Mouse (Mus musculus): Measurements from ENCODE around the gene Tpo.

The Tpo gene

DNA sequence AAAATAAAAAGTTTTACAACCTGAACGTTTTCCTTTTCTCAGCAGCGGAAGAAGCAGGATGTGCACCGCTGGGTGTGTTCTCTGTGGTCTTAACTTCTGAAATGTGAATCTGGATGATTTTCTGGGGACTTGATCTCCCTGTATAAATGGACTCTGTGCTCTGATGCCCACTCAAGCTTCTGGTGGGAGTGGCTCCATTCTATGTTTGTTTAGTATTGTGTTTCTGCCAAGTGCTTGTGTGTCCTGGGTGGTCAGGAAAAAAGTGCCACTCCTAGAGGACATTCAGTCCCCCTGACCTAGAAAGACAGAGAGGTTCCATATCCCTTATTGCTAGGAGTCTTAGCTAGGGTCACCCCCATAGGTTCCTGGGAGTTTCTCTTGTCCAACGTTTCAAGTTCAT, at the start of gene Tpo:
Gene Tpo (minus strand): TSS at position 101 of the 400 bp plus-strand sequence.
- DNase-seq (ENCODE audit: low spot score): no peak

GRCm38 (mm10) chr12:30181721-30182120, 49.3 kb upstream of the Tpo start:
- DNase-seq (ENCODE audit: low spot score): no peak

DNA sequence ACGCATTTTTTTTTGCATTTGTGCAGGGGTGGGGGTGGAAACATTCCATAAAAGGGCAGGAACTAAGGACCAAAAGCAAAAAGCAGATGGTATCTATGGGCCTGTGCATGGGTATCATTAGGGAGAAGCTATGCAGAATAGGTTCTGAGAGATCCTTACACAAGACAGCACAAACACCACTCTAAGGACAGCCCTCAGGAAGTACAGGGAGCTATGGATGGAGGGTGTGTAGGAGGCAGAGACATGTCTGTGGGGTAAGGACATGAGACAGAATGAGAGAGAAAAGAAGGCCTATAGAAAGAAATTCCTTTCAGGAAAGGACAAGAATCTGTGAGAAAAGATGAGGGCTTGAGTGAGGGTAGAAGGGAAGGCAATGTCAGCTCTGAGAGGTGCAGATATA, 47.2 kb upstream of the Tpo start:
- DNase-seq (ENCODE audit: low spot score): no peak

GRCm38 (mm10) chr12:30177966-30178365, 45.5 kb upstream of the Tpo start:
- no peak for DNase-seq (ENCODE audit: low spot score)

DNA sequence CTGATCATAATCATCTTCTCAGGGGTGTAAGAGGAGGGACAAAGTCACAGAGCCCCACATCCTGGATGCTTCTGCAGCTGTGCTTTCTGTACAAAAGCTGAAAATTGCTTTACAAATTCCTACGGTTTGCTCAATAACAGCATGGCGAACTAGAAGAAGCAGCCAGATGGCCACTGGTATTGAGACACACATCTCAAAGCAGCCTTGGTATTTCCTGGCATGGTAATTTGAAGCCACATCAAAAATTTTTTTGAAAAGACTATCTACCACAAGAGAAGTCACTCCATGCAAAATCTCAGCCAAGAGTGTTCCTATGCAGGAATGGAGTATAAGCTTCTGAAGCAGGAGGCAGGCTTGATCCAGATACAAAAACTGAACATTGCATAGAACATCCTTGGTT, 45.1 kb upstream of the Tpo start:
- DNase-seq (ENCODE audit: low spot score): no peak

DNA sequence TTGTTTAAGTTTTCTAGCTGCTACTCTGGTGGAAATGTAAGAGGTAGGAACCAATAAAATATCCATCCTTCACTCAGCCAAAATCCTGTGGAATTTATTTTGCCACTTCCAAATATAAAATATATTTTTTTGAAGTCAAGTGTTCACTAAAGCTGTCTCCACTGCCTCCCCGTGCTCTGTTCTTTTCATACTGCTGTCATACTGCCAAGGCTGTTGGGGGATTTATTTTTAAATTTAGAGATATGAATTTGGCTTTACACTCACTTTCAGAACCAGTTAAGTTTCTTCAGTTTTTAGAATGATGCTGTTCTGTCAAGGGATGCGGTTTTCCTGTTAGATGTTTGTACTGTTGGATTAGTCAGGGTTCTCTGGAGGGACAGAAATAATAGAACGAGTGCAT, 36.1 kb upstream of the Tpo start:
- no peak for DNase-seq (ENCODE audit: low spot score)

GRCm38 (mm10) chr12:30164538-30164937, 32.1 kb upstream of the Tpo start:
- no peak for DNase-seq (ENCODE audit: low spot score)

GRCm38 (mm10) chr12:30164005-30164404, 31.6 kb upstream of the Tpo start:
- no peak for DNase-seq (ENCODE audit: low spot score)

DNA sequence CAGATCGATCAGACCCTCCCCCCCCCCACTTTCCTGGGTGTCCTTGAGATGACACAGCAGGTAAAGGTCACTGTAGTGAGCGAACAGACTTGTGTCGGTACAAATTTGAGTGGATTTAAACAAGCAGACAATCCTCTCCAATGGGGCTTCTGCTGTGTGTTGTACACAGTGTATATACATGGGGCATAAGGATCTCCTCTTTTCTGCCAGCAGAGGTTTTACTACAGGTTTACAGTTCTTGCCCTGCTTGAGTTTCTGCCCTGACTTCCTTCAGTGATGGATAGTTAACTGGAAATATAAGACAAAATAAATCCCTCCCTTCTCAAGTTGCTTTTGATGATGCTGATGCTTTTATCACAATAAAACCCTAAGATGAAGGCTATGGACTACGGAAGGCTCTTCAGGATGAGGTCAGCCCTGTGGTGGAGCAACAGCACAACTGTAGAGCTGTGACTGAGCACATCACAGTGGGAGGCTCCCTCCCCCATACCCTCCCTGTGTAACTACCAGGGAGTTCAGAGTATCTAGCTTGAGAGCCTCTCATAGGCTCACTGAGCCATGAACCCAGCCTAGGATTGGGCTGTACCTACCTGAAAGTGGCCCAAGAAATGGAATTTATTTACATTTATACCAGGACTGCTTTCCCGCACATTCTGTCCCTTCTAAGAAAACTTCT, 29.4 kb upstream of the Tpo start:
- DNase-seq (ENCODE audit: low spot score): no peak

- no peak for DNase-seq (ENCODE audit: low spot score)
Measured at GRCm38 (mm10) chr12:30160475-30160874, 28.1 kb upstream of the Tpo start.

DNA sequence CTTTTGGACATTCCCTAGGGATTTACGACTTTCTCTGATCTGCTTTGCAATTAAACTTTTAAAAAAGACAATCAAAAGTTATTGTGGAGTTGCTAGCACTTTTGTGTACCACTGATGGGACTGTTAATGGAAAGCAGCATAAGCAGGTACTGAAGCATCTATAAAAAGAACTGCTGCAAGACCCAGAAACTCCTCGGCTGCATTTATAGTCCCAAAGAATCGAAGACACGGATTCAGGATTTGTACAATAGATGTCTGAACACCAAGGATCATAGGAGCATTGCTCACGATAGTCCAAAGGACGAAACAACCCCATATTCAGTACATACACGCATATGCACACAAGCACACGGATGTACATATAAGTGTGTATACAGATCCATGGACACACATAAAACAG, 27.4 kb upstream of the Tpo start:
- no peak for DNase-seq (ENCODE audit: low spot score)

- no peak for DNase-seq (ENCODE audit: low spot score)
Measured at GRCm38 (mm10) chr12:30154079-30154673, 21.8 kb upstream of the Tpo start.

- DNase-seq (ENCODE audit: low spot score): no peak
Measured at GRCm38 (mm10) chr12:30142085-30142484, 9.7 kb upstream of the Tpo start.

GRCm38 (mm10) chr12:30129411-30129716, 3.1 kb downstream of the Tpo start:
- DNase-seq (ENCODE audit: low spot score): no peak

DNA sequence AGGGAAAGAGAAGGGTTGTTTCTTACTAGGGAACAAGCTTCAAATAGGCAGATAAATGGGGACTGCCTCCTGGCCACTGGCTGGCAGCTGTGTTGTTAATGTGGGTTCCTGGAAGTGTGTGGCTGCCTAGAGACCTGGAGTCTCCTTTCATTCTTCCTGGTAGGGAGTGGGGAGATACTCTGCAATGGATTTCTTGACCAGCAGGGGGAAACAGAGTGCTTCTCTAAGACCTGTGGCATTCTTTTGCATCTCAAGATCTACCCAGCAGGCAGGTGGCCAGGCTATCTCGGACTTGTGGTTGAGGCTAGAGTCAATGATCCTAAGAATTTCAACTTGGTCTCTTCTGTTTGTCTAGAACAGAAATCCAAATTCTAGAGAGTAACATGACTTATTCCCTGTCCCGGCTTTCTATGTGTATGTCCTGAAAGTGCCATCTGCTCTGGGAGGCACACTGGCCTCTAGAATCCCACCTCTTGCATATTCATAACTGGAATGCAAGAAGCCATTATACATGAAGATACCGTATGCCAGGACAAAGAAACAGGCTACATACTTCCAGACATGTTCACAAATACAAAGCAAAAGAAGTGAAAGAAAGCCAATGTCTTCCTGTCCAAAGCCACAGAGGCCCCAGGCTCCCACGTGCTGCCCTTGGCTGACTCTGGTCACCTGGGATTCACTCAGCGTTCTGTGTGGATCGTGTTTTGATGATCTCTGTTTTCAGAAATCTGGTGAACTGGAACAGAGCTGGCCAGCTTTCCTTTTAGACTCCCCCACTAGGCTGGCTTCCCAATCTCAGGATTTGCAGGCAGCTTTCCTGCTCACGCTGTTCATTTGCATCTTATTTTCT, 3.6 kb downstream of the Tpo start:
- no peak for DNase-seq (ENCODE audit: low spot score)

GRCm38 (mm10) chr12:30122347-30122746, 10.1 kb downstream of the Tpo start:
- no peak for DNase-seq (ENCODE audit: low spot score)

- DNase-seq (ENCODE audit: low spot score): no peak
Measured at GRCm38 (mm10) chr12:30112271-30112670, 20.2 kb downstream of the Tpo start.

DNA sequence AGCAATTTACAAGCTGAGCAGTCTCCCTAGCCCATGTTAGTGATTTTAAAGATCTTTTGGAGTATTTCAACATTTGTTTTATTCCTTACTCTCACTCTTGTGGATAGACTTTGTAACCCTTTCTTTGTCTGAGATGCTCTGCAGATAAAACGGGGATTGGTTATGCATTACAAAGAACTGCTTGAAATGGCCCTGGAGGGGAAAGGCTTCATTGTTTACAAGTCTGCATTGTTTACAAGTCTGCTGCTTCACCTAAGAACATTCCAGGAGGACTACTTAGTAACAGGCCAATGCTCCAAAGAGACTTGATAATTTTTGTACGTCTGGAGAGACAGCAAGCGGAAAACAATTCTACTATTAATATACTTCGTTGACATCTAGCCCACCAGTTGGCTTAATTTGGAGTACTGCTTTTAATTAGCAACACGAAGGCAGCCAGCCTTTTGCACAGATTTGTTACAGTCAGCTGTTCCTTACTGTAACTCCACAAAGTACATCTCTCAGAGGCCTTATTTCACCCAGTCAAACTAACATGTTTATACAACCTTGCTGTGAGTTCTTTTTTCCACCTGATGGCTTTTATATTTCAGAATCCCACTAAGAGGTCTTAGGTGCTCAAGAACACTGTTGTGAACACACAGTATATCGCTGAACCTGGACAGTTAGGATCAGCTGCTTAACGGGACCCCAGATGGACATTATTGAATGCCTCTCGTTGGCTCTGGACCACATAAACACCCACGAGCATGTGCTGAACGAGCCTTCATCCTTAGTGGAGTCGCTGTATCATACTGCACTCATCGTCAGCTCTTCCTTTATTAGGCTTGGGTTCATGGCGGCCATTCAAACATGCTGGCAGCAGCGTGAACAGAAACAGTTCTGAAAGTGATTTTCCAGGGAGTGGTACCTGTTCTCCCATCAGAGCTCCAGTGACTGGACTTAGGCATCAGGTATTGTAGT, 22.5 kb downstream of the Tpo start:
- no peak for DNase-seq (ENCODE audit: low spot score)

DNA sequence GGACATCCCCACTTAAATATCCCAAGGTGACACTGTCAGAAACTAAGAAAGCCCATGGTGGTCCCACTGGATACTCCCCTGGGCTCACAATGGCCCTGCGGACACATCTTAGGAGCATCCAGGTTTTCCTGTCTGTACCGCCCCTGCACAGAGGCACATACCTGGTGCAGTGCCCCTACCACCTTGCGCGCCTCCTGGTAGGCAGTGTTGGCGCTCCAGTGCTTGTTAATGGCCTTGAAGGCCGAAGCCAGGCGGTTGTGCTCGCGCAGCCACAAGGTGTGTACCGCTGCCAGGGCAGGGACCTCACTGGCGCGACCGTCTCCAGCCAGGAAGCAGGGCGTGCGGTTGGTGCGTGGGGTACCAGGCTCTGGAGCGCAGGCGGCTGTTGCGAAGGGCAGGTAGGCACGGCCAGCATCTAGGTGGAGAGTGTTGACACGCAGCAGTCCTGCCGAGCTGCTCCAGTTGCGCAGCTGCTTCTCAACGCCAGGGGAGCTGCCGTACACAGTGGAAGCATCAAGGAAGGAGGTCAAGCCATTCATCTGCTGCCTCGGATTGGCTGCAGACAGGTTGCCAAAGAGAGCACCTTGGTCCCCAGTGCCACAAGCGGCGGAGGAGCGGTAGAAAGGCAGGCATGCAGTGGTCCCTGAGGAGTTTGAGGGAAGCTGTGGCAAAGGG, 29.4 kb downstream of the Tpo start:
- DNase-seq (ENCODE audit: low spot score): no peak

- DNase-seq (ENCODE audit: low spot score): no peak
Measured at GRCm38 (mm10) chr12:30092081-30092480, 40.3 kb downstream of the Tpo start.

DNA sequence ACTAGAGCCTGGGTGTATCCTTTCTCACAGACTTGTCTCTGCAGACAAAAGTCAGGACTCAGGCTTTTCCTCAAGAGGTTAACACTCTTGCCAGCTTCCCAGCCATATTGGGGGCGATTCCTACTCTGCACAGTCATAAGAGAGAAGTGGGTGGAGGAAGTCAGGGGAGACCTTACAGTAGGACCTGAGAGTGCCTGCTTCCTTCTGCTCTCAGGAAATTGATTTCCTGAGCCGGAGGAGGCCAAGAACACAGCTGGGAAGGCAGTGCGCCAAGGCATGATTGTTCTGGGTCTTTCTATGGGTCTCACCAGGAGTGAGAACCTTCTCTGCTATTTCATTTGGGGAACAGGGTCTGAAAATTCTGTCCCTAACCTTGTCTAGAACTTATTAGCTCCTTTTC, 48.5 kb downstream of the Tpo start:
- DNase-seq (ENCODE audit: low spot score): no peak

GRCm38 (mm10) chr12:30077056-30077455, 55.4 kb downstream of the Tpo start:
- no peak for DNase-seq (ENCODE audit: low spot score)

All from T-cell, adult 2 months (primary cell).